Mouse (Mus musculus) CH12F3 (cell line): ENCODE data around the gene Scarb1.

Experiments
- in situ Hi-C: fragments of 300-500 bp; cut with MboI; formaldehyde crosslinking; loops from 2 replicates; pipeline ENCODE4 v1.14.3; 2020; ENCODE audit warnings: low sequenced_read_pairs

Scarb1 gene

DNA sequence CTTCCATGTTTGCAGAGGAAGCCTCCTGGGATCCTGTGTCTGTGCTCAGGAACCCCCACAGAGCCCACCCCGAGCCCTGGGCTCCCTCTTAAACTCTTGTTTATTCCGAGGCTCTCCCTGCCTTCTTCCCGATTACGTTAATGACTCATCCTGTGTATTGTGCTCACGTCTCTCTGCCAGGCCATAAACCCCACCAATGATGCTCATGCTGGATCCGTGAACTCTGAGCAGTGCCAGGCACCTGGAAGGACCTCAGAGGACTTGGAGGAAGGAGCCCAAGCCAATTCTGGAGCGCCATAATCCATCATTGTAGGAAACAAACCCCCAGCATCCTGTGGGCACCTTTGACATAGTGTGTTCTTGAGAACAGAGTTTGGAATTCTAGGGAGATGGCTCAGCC, 31.7 kb downstream of the Scarb1 start:
- in situ Hi-C loops = no loop called here

DNA sequence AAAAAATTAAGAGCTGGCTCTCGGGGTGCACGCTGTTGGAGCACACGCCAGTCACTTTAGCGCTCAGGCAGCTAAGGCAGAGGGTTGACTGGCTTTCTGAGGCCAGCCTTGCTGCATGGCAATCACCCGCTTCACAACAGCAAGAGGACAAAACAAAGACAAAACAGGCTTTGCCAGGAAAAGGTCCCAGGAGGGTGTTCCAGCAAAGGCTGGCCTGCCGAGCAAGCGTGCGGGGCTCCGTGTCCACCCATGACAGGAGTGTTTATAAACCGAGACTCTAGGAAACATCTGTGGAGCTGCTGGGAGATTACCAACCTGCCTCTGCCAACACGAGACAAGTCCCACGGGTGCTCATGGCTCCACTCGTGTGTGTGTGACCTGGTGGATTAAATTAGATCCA, 34.1 kb downstream of the Scarb1 start:
- in situ Hi-C loops = no loop called here

DNA sequence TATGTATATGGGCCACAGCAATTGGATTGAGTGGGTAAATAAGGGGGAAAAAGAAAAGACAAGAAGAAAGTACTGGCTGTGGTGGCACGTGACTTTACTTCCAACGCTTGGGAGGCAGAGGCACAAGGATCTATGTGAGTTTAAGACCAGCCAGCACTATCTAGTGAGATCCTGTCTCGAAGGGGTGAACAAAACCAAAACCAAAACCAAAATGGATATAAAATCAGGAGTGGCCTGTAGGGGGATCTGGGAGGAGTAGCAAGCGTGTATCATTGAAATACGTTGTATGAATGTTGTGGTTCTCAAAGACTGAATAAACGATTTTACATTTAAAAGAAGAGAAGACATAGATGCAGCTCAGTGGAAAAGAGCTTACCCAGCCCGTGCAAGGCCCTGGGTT, 34.5 kb downstream of the Scarb1 start:
- in situ Hi-C loops = no loop called here

DNA sequence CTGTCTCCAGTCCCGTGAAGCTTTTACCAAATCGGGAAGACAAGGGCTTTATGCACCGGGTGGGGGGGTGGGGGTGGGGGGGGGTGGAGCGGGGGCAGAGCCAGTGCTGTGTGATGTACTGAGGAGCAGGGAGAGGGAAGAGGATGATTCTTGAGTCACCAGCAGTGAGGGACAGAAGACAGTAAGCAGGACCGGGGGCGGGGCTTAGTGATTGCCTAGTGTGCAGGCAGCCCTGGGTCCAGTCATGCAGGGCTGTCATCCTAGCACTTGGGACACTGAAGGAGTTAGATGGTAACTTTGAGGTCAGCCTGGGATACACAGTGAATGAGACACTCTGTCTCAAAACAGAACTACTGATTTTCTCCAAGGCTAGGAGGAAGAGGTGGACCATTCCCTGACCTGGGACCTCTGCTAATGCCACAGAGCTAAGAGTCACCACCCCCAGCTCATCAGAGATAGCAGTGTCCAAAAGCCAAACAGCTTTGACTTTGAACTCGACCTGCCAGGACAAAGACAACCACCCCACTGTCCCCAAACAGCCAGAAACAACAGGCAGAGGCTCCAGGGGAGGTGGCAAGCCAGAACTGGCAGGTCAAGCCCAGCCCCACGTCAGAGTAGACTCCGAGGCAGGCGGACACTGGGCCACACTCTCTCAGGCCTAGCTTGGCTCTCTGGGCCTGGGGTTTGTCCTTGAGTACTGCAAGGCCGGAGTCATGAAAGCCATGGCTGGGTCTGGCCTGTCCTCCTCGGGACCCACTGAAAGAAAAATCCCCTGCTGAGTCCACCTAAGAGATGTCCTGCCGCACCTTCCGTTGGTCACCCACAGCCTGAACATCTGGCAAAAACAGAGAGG, 35.4 kb downstream of the Scarb1 start:
- in situ Hi-C loops = no loop called here

DNA sequence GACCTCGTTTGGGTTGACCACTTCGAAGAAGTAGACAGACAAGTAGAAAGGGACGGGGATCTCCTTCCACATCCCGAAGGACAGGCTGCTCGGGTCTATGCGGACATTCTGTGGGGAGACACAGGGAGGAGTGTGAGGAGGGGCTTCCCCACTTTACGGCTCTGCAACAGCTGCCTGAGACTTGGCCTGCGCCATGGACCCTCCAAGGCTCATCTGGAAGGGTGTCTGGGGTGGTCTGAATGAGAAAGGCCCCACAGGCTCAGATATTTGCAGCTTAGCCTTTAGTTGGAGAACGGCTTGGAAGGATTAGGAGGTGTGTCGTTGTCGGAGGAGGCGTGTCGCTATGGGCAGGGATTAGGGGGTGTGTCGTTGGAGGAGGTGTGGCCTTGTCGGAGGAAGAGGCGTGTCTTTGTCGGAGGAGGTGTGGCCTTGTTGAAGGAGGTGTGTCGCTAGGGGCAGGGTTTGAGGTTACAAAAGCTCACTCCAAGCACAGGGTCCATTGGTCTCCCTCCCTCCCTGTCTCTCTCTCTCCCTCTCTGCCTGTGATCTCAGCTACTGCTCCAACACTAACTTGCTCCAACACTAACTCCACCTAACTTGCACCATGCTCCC, 36.5 kb downstream of the Scarb1 start:
- in situ Hi-C loops = no loop called here

DNA sequence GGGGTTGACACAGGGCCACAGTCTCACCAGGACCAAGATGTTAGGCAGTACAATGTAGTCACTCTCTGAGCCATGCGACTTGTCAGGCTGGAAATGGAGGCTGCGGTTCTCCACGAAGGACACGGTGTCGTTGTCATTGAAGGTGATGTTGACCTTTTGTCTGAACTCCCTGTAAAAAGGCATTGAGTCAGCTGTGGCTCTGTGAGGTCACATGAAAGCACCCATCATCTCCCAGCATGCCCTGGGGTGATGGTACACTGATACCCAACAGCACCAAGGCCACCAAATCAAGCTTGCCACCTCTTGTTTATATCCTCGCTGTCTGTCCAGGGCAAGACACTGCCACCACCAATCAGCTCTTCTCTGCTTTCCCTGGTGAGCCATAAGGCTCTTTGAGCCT, 37.8 kb downstream of the Scarb1 start:
- in situ Hi-C loops = no loop called here

DNA sequence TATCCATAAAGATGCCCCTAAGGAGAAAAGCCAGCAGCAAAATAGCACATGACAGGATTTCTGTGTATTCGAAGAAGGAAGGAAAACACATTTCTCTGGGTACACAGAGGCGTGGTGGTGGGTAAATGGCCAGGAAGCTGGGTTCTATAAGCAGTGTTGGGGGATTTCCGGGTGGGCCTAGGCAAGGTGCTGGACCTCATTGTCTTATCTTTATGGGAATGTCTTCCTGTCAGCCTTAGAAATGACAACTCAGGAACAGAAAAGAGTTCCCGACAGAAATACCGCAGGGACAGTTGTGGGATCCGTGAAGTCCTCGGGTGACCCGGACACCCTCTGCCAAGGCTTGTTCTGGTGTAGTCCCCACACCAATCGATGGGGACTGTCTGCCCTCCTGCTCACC, 42.7 kb downstream of the Scarb1 start:
- in situ Hi-C loops = no loop called here

DNA sequence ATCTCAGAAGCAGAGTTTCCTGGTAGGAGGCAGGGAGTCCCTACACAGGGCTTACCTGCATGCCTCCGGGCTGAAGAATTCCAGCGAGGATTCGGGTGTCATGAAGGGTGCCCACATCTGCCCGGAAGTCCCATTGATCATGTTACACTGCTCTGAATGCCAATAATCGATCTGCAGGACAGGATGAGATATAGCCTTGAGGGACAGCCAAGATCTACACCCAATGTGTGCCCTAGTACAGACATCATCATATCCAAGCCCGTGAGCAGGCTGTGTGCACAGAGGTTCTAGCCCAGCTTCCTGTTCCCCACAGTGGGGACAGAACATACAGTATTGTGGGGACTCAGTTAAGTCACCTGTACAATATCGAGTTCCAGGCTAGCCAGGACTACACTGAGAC, 43.7 kb downstream of the Scarb1 start:
- in situ Hi-C loops = no loop called here

DNA sequence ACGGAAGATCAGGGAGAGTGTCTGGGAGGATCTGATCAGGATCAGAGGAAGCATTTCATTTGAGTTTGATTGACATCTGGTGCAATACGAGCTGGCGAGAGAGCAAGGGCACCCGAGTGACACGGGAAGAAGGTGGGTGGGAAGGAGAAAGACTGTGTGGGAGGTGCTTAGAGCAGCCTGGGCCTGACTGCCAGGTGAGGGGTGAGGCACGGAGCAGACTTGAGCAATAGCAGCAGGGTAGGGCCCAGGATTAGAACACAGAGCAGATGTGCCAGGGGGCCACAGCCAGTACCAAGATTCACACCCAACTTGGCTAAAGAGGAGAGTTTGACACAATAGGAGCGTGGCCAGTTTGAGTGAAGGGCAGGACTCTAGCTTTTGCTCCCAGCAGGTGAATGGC, 47.9 kb downstream of the Scarb1 start:
- in situ Hi-C loops = no loop called here

DNA sequence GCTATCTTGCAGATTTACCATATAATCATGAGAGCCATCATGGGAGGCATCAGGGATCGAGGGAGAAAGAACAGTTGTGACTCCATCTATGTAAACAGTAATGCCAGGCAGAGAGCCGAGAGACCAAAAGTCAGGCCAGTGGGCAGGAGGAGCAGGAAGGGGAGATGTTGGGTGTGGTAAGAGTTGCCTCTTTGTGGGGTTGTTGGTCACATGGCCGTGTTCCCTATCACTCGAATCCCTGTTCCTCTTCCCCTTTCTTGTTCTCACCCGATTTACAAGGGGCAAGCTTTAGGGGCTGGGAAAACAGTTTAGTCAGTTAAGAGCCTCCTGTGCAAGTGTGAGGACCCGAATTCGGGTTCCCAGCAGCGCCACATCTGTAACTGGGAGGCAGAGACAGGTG, 49.0 kb downstream of the Scarb1 start:
- in situ Hi-C loops = no loop called here

DNA sequence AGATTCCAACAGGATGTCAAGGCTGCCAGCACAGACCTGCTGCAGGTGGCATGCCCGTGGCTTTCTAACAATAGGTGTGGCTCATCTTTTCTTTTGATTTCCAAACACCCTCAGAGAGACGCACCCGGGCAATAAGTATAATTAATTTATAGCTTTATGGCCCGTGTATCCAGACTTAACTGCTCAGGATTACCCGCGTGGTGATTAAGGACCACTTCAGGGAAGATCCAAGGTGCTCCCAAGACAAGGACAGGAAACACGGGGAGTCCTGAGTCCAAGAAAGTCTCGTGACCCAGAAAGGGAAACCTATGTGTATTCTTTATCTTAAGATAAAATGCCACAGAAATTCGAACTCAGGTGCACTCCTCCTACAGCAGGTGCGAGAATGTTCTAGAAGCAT, 49.5 kb downstream of the Scarb1 start:
- in situ Hi-C loops = no loop called here

DNA sequence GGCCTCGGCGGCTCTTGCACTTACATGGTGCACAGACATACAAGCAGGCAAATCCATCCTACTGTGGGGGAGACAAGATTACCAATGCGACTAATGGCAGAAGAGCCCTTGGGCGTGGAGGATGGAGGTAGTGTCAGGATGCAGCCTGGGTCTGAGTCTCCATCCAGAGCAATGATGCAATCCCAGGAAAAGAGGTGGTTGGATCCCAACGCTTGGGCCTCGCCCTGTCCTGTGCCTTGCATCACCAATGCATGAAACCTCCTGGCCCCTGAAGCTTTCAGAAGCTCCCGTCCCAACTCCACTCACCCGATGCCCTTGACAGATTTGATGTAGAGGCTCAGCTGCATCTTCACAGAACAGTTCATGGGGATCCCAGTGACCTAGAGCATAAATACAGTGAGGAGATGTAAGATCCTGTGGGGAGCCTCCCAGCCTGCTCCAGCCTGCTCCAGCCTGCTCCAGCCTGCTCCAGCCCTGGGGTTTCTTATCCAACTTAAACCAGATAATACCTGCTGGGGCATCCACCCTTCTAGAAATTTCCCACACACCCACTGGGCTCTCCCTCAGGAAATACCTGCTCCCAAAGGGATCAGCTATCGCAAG, 53.7 kb downstream of the Scarb1 start:
- in situ Hi-C loops = no loop called here

DNA sequence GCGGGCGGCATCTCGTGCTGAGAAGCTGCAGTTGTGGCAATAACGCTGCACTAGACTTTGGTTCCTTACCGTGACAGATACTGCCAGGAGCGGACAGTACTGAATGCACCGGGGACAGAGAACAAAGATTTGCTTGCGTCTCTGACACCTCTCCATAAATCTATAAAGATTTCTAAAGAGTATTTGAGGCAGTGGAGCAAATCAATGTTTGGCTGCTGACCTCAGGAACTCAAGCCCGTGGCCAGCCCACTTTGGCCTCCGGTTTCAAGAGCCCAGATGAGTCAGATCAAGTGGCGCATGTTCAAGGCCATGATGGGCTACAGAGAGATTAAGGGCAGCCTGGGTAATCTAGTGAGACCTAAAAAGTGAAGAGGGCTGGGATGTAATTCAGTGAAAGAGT, 54.8 kb downstream of the Scarb1 start:
- in situ Hi-C loops = no loop called here

DNA sequence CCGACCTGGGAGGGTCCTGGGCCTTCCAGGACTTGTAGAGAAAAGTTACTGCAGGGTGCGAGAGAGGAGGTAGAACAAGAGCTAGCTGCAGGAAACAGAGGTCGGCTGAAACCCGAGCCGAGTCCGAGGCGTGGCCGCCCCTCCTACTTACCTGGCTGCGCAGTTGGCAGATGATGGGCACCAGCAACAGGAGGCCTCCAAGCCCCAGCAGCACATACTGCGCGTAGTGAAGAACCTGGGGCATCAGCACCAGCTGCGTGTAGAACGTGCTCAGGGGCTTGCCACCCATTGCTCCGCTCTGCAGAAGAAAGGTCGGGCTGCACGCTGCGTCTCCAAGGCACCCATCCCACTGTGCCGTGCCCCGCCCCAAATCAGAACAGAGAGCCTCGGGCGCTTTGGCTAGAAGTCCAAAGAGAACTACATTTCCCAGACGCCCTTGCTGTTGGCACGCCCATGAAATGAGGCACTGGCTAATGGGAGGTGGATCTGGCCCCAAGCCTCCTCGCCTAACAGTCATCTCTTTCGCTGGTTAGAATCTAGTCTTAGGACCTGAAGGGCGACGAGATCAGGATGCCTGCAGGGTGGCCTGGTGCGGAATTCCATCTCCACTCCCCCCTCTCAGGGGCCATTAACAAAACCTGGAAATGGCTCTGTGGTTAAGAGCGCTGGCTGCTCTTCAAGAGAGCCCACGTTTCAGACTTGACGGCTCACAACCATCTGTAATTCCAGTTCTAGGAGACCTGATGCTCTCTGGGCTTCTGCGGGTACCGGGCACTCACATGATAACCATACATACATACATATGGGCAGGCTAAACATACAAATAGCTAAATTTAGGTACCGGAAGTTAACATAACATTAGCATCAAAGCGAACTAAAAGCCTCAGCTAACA, 56.9 kb downstream of the Scarb1 start:
- in situ Hi-C loops = no loop called here

DNA sequence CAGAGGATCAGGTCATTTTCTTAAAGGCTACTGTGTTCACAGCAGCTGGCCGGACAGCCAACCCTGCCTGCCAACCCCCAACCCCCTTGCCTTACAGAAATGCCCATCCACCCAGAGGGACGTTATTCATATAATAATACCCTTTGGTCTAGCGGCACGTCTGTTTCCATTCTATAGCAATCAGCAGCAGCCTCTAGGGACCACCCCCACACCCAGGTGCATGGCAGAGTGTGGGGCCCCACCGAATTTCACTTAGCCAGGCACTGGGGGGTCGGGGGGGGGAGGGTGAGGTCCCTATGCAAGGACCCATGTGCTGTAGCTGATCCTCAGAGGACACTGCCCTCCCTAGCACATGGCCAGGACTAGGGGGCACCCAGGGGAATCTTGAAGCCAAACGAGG, 61.7 kb downstream of the Scarb1 start:
- in situ Hi-C loops = loop anchor here (10.0 kb wide), 1 partner anchor 86 kb away; no protein-coding TSS in a partner anchor

DNA sequence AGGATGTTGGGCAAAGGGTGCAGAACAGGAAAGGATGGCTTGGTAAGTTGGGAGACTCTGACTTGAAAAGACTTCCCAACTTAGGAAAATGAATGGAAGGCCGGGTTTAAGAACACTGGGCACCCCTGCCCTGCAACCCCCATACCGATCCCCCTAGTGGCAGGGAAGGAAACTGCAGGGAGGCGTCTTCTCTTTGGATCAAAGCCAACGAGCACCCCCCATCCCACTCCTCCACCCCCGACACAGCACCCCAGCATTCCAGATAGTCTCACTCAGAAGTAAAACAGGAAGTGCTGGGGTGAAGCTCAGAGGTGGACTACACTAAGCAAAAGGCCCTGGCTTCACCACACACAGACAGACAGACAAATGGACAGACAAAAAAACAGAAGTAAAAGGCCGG, 62.6 kb downstream of the Scarb1 start:
- in situ Hi-C loops = loop anchor here (10.0 kb wide), 1 partner anchor 86 kb away; no protein-coding TSS in a partner anchor

DNA sequence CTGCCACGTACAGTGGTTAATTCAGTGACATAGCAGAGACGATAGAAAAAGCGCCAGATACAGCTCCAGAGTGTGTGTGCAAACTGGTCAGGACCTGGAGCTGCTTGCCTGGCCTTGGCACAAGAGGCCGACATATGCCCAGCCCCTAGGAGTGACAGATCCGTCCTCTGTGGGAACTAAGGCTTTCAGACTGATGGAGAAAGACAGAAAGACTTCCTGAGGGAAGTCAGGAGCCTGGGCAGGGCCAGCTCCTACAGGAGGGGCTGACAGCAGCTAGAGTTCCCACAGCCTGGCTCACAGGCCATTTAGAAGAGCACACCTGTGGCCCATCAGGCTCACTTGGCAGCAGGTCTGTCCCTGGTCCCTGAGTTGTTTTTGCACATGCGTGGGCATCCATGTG, 63.6 kb downstream of the Scarb1 start:
- in situ Hi-C loops = loop anchor here (10.0 kb wide), 1 partner anchor 87 kb away; no protein-coding TSS in a partner anchor

DNA sequence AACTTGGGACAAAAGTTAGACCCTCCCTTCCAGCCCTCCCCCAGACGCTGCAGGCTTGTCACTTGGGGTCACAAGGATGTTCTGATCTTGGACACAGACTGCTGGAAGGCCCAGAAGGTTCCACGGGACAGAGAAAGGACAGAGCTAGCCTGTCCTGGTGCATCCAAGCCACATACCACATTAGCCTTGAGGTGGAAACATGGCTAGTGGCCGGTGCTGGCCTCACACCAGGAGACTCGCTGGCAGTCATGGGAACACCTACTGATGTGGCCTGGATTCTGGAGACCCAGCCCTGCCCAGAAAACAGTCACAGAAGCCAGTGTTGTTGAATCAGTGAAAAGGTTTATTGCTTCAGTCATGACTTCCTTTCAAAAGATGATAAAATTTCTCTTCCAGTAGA, 64.1 kb downstream of the Scarb1 start:
- in situ Hi-C loops = loop anchor here (10.0 kb wide), 1 partner anchor 88 kb away; no protein-coding TSS in a partner anchor

DNA sequence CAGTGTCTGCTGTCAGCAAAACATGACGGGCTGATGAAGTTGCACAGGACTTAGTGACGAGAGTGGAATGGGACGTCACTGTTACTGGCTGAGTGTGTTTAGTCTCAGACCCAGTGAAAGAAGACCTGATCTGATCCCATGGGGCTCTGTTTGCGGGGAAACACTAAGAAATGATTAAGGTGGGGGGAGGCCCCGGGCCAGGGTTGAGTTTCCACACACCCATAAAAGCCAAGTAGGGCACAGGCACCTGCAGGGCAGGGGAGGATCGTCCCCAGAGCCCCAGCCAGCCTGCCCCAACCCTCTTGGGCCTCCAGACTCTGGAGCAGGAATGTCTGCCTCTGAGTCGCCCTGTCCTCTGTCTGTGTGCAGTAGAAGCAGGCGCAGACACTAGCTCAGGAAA, 65.6 kb downstream of the Scarb1 start:
- in situ Hi-C loops = loop anchor here (10.0 kb wide), 1 partner anchor 89 kb away; no protein-coding TSS in a partner anchor

DNA sequence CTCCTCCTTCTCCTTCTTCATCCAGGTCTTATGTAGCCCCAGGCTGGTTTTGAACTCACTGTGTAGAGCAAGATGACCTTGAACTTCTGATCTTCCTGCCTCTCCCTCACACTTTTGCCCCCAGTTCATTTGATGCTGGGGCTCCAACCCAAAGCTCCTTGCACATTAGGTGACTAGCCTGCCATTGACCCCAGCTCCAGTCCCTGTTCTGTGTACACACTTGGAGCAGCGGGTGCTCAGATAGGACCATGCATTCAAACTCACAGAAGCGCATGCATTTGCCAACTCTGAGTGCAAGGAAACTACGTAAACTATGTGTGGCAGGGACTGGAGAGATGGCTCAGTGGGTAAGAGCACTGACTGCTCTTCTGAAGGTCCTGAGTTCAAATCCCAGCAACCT, 66.1 kb downstream of the Scarb1 start:
- in situ Hi-C loops = loop anchor here (10.0 kb wide), 1 partner anchor 90 kb away; no protein-coding TSS in a partner anchor

DNA sequence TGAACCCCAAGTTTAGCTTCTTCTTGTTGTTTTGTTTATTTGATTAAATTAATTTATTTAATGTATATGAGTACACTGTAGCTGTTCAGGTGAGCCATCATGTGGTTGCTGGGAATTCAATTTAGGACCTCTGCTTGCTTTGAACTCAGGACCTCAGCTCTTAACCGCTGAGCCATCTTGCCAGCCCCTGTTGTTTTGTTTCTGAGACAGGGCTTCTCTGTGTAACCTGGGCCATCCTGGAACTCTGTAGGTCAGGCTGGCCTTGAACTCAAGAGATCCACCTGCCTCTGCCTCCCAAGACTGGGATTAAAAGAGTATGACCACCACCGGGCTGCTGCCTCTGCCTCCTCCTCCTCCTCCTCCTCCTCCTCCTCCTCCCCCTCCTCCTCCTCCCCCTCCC, 66.7 kb downstream of the Scarb1 start:
- in situ Hi-C loops = loop anchor here (10.0 kb wide), 1 partner anchor 91 kb away; no protein-coding TSS in a partner anchor
